Mouse (Mus musculus): ENCODE measurements at regions not wholly inside any gene's neighbourhood (a gene's known extent, or its start where the extent isn't known, plus 50 kb on each side); places are given as distances from the start of the nearest gene placed in this dataset.

GRCm38 (mm10) chr4:56686141-56686540 lies 53.7 kb upstream of the Gm26657 start:
- Histone ChIP-seq H3K4me2 (ENCODE audit: low read length) (no peak overlapping the region), H3K9me3 (replicated peaks; ENCODE audit: control insufficient read depth, low read length) (no peaks in the 10 kb centered on the region), H3K4me3 (ENCODE audit: low read depth, low read length) (no peak overlapping the region), H3K4me1 (ENCODE audit: control insufficient read depth, insufficient read depth, low read length) (no peaks in the 10 kb centered on the region), H3K9ac (ENCODE audit: low read length) (no peak overlapping the region), H3K36me3 (ENCODE audit: control insufficient read depth, insufficient read depth, low read length) (no peaks in the 10 kb centered on the region), H3K27ac (ENCODE audit: low read depth, low read length) (no peak overlapping the region), H3K27me3 (replicated peaks; ENCODE audit: control insufficient read depth, insufficient read depth, low read length) (no peaks in the 10 kb centered on the region)
- DNase-seq (ENCODE audit: low spot score) (peak; percentile 37), ATAC-seq (no peak)
- WGBS: 51% methylated on average over 8 of the region's 8 CpGs

GRCm38 (mm10) chr4:56685696-56686095 lies 54.2 kb upstream of the Gm26657 start:
- WGBS: 47% methylated on average over 8 of the region's 8 CpGs

GRCm38 (mm10) chr4:56685123-56685522 lies 54.7 kb upstream of the Gm26657 start:
- Histone ChIP-seq H3K9ac (ENCODE audit: low read length) (no peak overlapping the region), H3K9me3 (replicated peaks; ENCODE audit: control insufficient read depth, low read length) (no peaks in the 10 kb centered on the region), H3K4me3 (ENCODE audit: low read depth, low read length) (no peak overlapping the region), H3K27ac (ENCODE audit: low read depth, low read length) (no peak overlapping the region), H3K4me1 (ENCODE audit: control insufficient read depth, insufficient read depth, low read length) (no peaks in the 10 kb centered on the region), H3K4me2 (ENCODE audit: low read length) (peak overlapping the region; percentile 25), H3K27me3 (replicated peaks; ENCODE audit: control insufficient read depth, insufficient read depth, low read length) (no peaks in the 10 kb centered on the region), H3K36me3 (ENCODE audit: control insufficient read depth, insufficient read depth, low read length) (no peaks in the 10 kb centered on the region)
- ATAC-seq (peak; percentile 78), DNase-seq (ENCODE audit: low spot score) (peak; percentile 85)
- WGBS: 10% methylated on average over 9 of the region's 9 CpGs

More at GRCm38 (mm10) chr4:56685696-56686095, 54.2 kb upstream of the Gm26657 start:
- no peak overlapping the region for H3K27ac ChIP-seq (ENCODE audit: low read depth, low read length)
- ATAC-seq: peak; percentile 32; the same call in 1 of the 2 replicates
- no peak overlapping the region for H3K9ac ChIP-seq (ENCODE audit: low read length)
- no peaks in the 10 kb centered on the region for H3K27me3 ChIP-seq (replicated peaks; ENCODE audit: control insufficient read depth, insufficient read depth, low read length)
- no peak overlapping the region for H3K4me3 ChIP-seq (ENCODE audit: low read depth, low read length)
- no peak for DNase-seq (ENCODE audit: low spot score)
- H3K4me1 ChIP-seq (ENCODE audit: control insufficient read depth, insufficient read depth, low read length): no peaks in the 10 kb centered on the region
- no peaks in the 10 kb centered on the region for H3K36me3 ChIP-seq (ENCODE audit: control insufficient read depth, insufficient read depth, low read length)
- no peaks in the 10 kb centered on the region for H3K9me3 ChIP-seq (replicated peaks; ENCODE audit: control insufficient read depth, low read length)
- peak overlapping the region; percentile 25; the same call in 1 of the 2 replicates for H3K4me2 ChIP-seq (ENCODE audit: low read length)

- Histone ChIP-seq H3K9me3 (replicated peaks; ENCODE audit: control insufficient read depth, low read length) (no peaks in the 10 kb centered on the region), H3K4me3 (ENCODE audit: low read depth, low read length) (no peak overlapping the region), H3K4me2 (ENCODE audit: low read length) (no peak overlapping the region), H3K4me1 (ENCODE audit: control insufficient read depth, insufficient read depth, low read length) (no peaks in the 10 kb centered on the region), H3K36me3 (ENCODE audit: control insufficient read depth, insufficient read depth, low read length) (no peaks in the 10 kb centered on the region), H3K27me3 (replicated peaks; ENCODE audit: control insufficient read depth, insufficient read depth, low read length) (no peaks in the 10 kb centered on the region), H3K9ac (ENCODE audit: low read length) (no peak overlapping the region), H3K27ac (ENCODE audit: low read depth, low read length) (no peak overlapping the region)
- ATAC-seq: no peak
- no peak for DNase-seq (ENCODE audit: low spot score)
- WGBS: 92% methylated on average over 7 of the region's 7 CpGs
Measured at GRCm38 (mm10) chr4:56684031-56684430, 55.8 kb upstream of the Gm26657 start.

GRCm38 (mm10) chr4:56681121-56681520 lies 58.7 kb upstream of the Gm26657 start:
- DNase-seq (ENCODE audit: low spot score): no peak
- H3K9me3 ChIP-seq (replicated peaks; ENCODE audit: control insufficient read depth, low read length): no peaks in the 10 kb centered on the region
- no peak overlapping the region for H3K27ac ChIP-seq (ENCODE audit: low read depth, low read length)
- 78% methylated on average over 8 of the region's 8 CpGs for WGBS
- H3K9ac ChIP-seq (ENCODE audit: low read length): no peak overlapping the region
- ATAC-seq: no peak
- H3K36me3 ChIP-seq (ENCODE audit: control insufficient read depth, insufficient read depth, low read length): no peaks in the 10 kb centered on the region
- H3K4me3 ChIP-seq (ENCODE audit: low read depth, low read length): no peak overlapping the region
- no peaks in the 10 kb centered on the region for H3K27me3 ChIP-seq (replicated peaks; ENCODE audit: control insufficient read depth, insufficient read depth, low read length)
- no peak overlapping the region for H3K4me2 ChIP-seq (ENCODE audit: low read length)
- no peaks in the 10 kb centered on the region for H3K4me1 ChIP-seq (ENCODE audit: control insufficient read depth, insufficient read depth, low read length)

GRCm38 (mm10) chr4:56673868-56674267 lies 66.0 kb upstream of the Gm26657 start:
- no peak overlapping the region for H3K4me2 ChIP-seq (ENCODE audit: low read length)
- H3K4me3 ChIP-seq (ENCODE audit: low read depth, low read length): no peak overlapping the region
- H3K27ac ChIP-seq (ENCODE audit: low read depth, low read length): no peak overlapping the region
- H3K27me3 ChIP-seq (replicated peaks; ENCODE audit: control insufficient read depth, insufficient read depth, low read length): no peaks in the 10 kb centered on the region
- no peak overlapping the region for H3K9ac ChIP-seq (ENCODE audit: low read length)
- DNase-seq (ENCODE audit: low spot score) (no peak), ATAC-seq (no peak)
- 81% methylated on average over 4 of the region's 4 CpGs for whole genome bisulfite sequencing
- H3K4me1 ChIP-seq (ENCODE audit: control insufficient read depth, insufficient read depth, low read length): no peaks in the 10 kb centered on the region
- peaks cover 3% of the 10 kb centered on the region; the same call in 1 of the 2 replicates for H3K9me3 ChIP-seq (replicated peaks; ENCODE audit: control insufficient read depth, low read length)
- no peaks in the 10 kb centered on the region for H3K36me3 ChIP-seq (ENCODE audit: control insufficient read depth, insufficient read depth, low read length)

- no peak for DNase-seq (ENCODE audit: low spot score)
- Histone ChIP-seq H3K4me2 (ENCODE audit: low read length) (no peak overlapping the region), H3K36me3 (ENCODE audit: control insufficient read depth, insufficient read depth, low read length) (no peaks in the 10 kb centered on the region), H3K4me3 (ENCODE audit: low read depth, low read length) (no peak overlapping the region), H3K9ac (ENCODE audit: low read length) (no peak overlapping the region), H3K27me3 (replicated peaks; ENCODE audit: control insufficient read depth, insufficient read depth, low read length) (no peaks in the 10 kb centered on the region), H3K4me1 (ENCODE audit: control insufficient read depth, insufficient read depth, low read length) (no peaks in the 10 kb centered on the region), H3K27ac (ENCODE audit: low read depth, low read length) (no peak overlapping the region), H3K9me3 (replicated peaks; ENCODE audit: control insufficient read depth, low read length) (no peaks in the 10 kb centered on the region)
- ATAC-seq: no peak
- 86% methylated on average over 2 of the region's 2 CpGs for WGBS
Measured at GRCm38 (mm10) chr4:56664921-56665320, 74.9 kb upstream of the Gm26657 start.

- Histone ChIP-seq H3K36me3 (ENCODE audit: control insufficient read depth, insufficient read depth, low read length) (no peaks in the 10 kb centered on the region), H3K4me3 (ENCODE audit: low read depth, low read length) (no peak overlapping the region), H3K4me1 (ENCODE audit: control insufficient read depth, insufficient read depth, low read length) (no peaks in the 10 kb centered on the region), H3K9ac (ENCODE audit: low read length) (no peak overlapping the region), H3K27me3 (replicated peaks; ENCODE audit: control insufficient read depth, insufficient read depth, low read length) (no peaks in the 10 kb centered on the region), H3K27ac (ENCODE audit: low read depth, low read length) (no peak overlapping the region), H3K9me3 (replicated peaks; ENCODE audit: control insufficient read depth, low read length) (no peaks in the 10 kb centered on the region), H3K4me2 (ENCODE audit: low read length) (no peak overlapping the region)
- ATAC-seq: no peak
- DNase-seq (ENCODE audit: low spot score): no peak
- WGBS: 89% methylated on average over 5 of the region's 5 CpGs
Measured at GRCm38 (mm10) chr4:56661816-56662215, 78.1 kb upstream of the Gm26657 start.

GRCm38 (mm10) chr4:56657046-56657445 lies 82.8 kb upstream of the Gm26657 start:
- Histone ChIP-seq H3K9me3 (replicated peaks; ENCODE audit: control insufficient read depth, low read length) (no peaks in the 10 kb centered on the region), H3K36me3 (ENCODE audit: control insufficient read depth, insufficient read depth, low read length) (no peaks in the 10 kb centered on the region), H3K4me1 (ENCODE audit: control insufficient read depth, insufficient read depth, low read length) (no peaks in the 10 kb centered on the region), H3K27ac (ENCODE audit: low read depth, low read length) (no peak overlapping the region), H3K9ac (ENCODE audit: low read length) (no peak overlapping the region), H3K27me3 (replicated peaks; ENCODE audit: control insufficient read depth, insufficient read depth, low read length) (no peaks in the 10 kb centered on the region), H3K4me3 (ENCODE audit: low read depth, low read length) (no peak overlapping the region), H3K4me2 (ENCODE audit: low read length) (no peak overlapping the region)
- no peak for DNase-seq (ENCODE audit: low spot score)
- 73% methylated on average over 3 of the region's 3 CpGs for WGBS
- ATAC-seq: no peak

Data from forebrain, embryonic 14.5 days (tissue).